Mouse (Mus musculus) regulatory T cell (primary cell): ENCODE measurements around the gene Ncbp3.
"Not testable (repeated sequence)": the region's sequence is repeated elsewhere in the genome, so short reads cannot be mapped to it uniquely, and the experiment has no call there.

Source experiments
- in situ Hi-C: fragments of 300-600 bp; cut with MboI, MseI; formaldehyde crosslinking; loops from one replicate; pipeline ENCODE4 v1.15.1; 2025; ENCODE audit warnings: high pct_unique_total_duplicates

The Ncbp3 gene

GRCm38 (mm10) chr11:73085391-73085790 is 37.8 kb downstream of the Ncbp3 start:
- in situ Hi-C loops = no loop called here

GRCm38 (mm10) chr11:73087700-73088480 is 40.3 kb downstream of the Ncbp3 start:
- in situ Hi-C loops = no loop called here

- in situ Hi-C loops = no loop called here
Observed at GRCm38 (mm10) chr11:73090283-73090682, 42.7 kb downstream of the Ncbp3 start, which contains the start of gene Itgae. Itgae (plus strand) TSS chr11:73090583.

- in situ Hi-C loops = no loop called here
Observed at GRCm38 (mm10) chr11:73090826-73091225, 43.2 kb downstream of the Ncbp3 start.

- in situ Hi-C loops = no loop called here
Observed at GRCm38 (mm10) chr11:73092057-73092456, 44.5 kb downstream of the Ncbp3 start.

- in situ Hi-C loops = no loop called here
Observed at GRCm38 (mm10) chr11:73092877-73093276, 45.3 kb downstream of the Ncbp3 start.

GRCm38 (mm10) chr11:73094231-73094995 is 46.8 kb downstream of the Ncbp3 start:
- in situ Hi-C loops = no loop called here

- in situ Hi-C loops = no loop called here
Observed at GRCm38 (mm10) chr11:73098860-73099259, 51.3 kb downstream of the Ncbp3 start.

GRCm38 (mm10) chr11:73099976-73100750 is 52.6 kb downstream of the Ncbp3 start:
- in situ Hi-C loops = no loop called here

GRCm38 (mm10) chr11:73101308-73101707 is 53.7 kb downstream of the Ncbp3 start:
- in situ Hi-C loops = no loop called here

GRCm38 (mm10) chr11:73105246-73105645 is 57.7 kb downstream of the Ncbp3 start:
- in situ Hi-C loops = no loop called here

- in situ Hi-C loops = not testable (repeated sequence)
Observed at GRCm38 (mm10) chr11:73107358-73107757, 59.8 kb downstream of the Ncbp3 start.

- in situ Hi-C loops = no loop called here
Observed at GRCm38 (mm10) chr11:73108195-73108897, 60.8 kb downstream of the Ncbp3 start.

GRCm38 (mm10) chr11:73108898-73109625 is 61.5 kb downstream of the Ncbp3 start:
- in situ Hi-C loops = no loop called here

GRCm38 (mm10) chr11:73109941-73110340 is 62.4 kb downstream of the Ncbp3 start:
- in situ Hi-C loops = loop anchor here (5.0 kb wide), 1 partner anchor 38 kb away; no protein-coding TSS in a partner anchor

GRCm38 (mm10) chr11:73111414-73111813 is 63.8 kb downstream of the Ncbp3 start:
- in situ Hi-C loops = loop anchor here (5.0 kb wide), 1 partner anchor 39 kb away; no protein-coding TSS in a partner anchor

GRCm38 (mm10) chr11:73126495-73126894 is 78.9 kb downstream of the Ncbp3 start:
- in situ Hi-C loops = no loop called here

GRCm38 (mm10) chr11:73131020-73131419 is 83.4 kb downstream of the Ncbp3 start:
- in situ Hi-C loops = loop anchor here (10.0 kb wide), 1 partner anchor 116 kb away; the partner anchor contains the start of gene Camkk1

GRCm38 (mm10) chr11:73132999-73133398 is 85.4 kb downstream of the Ncbp3 start:
- in situ Hi-C loops = loop anchor here (10.0 kb wide), 1 partner anchor 118 kb away; the partner anchor contains the start of gene Camkk1

- in situ Hi-C loops = loop anchor here (10.0 kb wide), 1 partner anchor 119 kb away; the partner anchor contains the start of gene Camkk1
Observed at GRCm38 (mm10) chr11:73134222-73134621, 86.6 kb downstream of the Ncbp3 start.
